Mouse (Mus musculus): ENCODE measurements around the gene Prkch.
A peak's percentile ranks its signal among the peaks of the same experiment; 100 is the strongest.

The Prkch gene

GRCm38 (mm10) chr12:73793216-73793615 is 208.6 kb downstream of the Prkch start:
- DNase-seq (ENCODE audit: extremely low spot score, low spot score) = no peak

GRCm38 (mm10) chr12:73793744-73794143 is 209.1 kb downstream of the Prkch start:
- DNase-seq (ENCODE audit: extremely low spot score, low spot score) = no peak

GRCm38 (mm10) chr12:73794151-73794883 is 209.7 kb downstream of the Prkch start:
- no peak for DNase-seq (ENCODE audit: extremely low spot score, low spot score)

GRCm38 (mm10) chr12:73799671-73800070 is 215.1 kb downstream of the Prkch start:
- no peak for DNase-seq (ENCODE audit: extremely low spot score, low spot score)

GRCm38 (mm10) chr12:73800886-73801285 is 216.3 kb downstream of the Prkch start:
- no peak for DNase-seq (ENCODE audit: extremely low spot score, low spot score)

GRCm38 (mm10) chr12:73801845-73802244 is 217.2 kb downstream of the Prkch start:
- DNase-seq (ENCODE audit: extremely low spot score, low spot score) = no peak

GRCm38 (mm10) chr12:73802379-73803057 is 217.9 kb downstream of the Prkch start:
- DNase-seq (ENCODE audit: extremely low spot score, low spot score) = no peak

- DNase-seq (ENCODE audit: extremely low spot score, low spot score) = no peak
Measured at GRCm38 (mm10) chr12:73803946-73804345, 219.3 kb downstream of the Prkch start.

- DNase-seq (ENCODE audit: extremely low spot score, low spot score) = no peak
Measured at GRCm38 (mm10) chr12:73805541-73805940, 220.9 kb downstream of the Prkch start.

GRCm38 (mm10) chr12:73806003-73806402 is 221.4 kb downstream of the Prkch start:
- no peak for DNase-seq (ENCODE audit: extremely low spot score, low spot score)

- no peak for DNase-seq (ENCODE audit: extremely low spot score, low spot score)
Measured at GRCm38 (mm10) chr12:73807228-73807627, 222.6 kb downstream of the Prkch start.

GRCm38 (mm10) chr12:73810041-73810795 is 225.6 kb downstream of the Prkch start:
- peak; percentile 17 for DNase-seq (ENCODE audit: extremely low spot score, low spot score)

- no peak for DNase-seq (ENCODE audit: extremely low spot score, low spot score)
Measured at GRCm38 (mm10) chr12:73810903-73811302, 226.3 kb downstream of the Prkch start.

GRCm38 (mm10) chr12:73812198-73812597 is 227.6 kb downstream of the Prkch start:
- no peak for DNase-seq (ENCODE audit: extremely low spot score, low spot score)

GRCm38 (mm10) chr12:73813016-73813900 is 228.7 kb downstream of the Prkch start:
- no peak for DNase-seq (ENCODE audit: extremely low spot score, low spot score)

GRCm38 (mm10) chr12:73814056-73814735 is 229.6 kb downstream of the Prkch start:
- DNase-seq (ENCODE audit: extremely low spot score, low spot score) = no peak

- no peak for DNase-seq (ENCODE audit: extremely low spot score, low spot score)
Measured at GRCm38 (mm10) chr12:73814897-73815296, 230.3 kb downstream of the Prkch start.

GRCm38 (mm10) chr12:73815463-73815862 is 230.9 kb downstream of the Prkch start:
- no peak for DNase-seq (ENCODE audit: extremely low spot score, low spot score)

- no peak for DNase-seq (ENCODE audit: extremely low spot score, low spot score)
Measured at GRCm38 (mm10) chr12:73815892-73816291, 231.3 kb downstream of the Prkch start.

GRCm38 (mm10) chr12:73816866-73817265 is 232.3 kb downstream of the Prkch start:
- no peak for DNase-seq (ENCODE audit: extremely low spot score, low spot score)

- DNase-seq (ENCODE audit: extremely low spot score, low spot score) = no peak
Measured at GRCm38 (mm10) chr12:73818801-73819200, 234.2 kb downstream of the Prkch start.

All from neural tube, embryonic 10.5 days (tissue).